Mouse (Mus musculus) kidney, embryonic 16.5 days (tissue): ENCODE results near the gene Trove2. TPM values are rescaled to one million over a fixed set of nuclear protein-coding genes. Genes with fewer than 3 reads are reported as not detected.

Source experiments
- ATAC-seq: fragments of 200-750 bp; cut with Nextera tagmentation; 2 replicates; pipeline ENCODE4 v1.8.0; 2017; ENCODE audit warnings: moderate TSS enrichment; ENCODE audit not compliant: low FRiP score, low TSS enrichment
- H3K27ac ChIP-seq: fragments of 300-500 bp; sonication (generic); 2 replicates; pipeline ENCODE4 v1.5.1; 2014; ENCODE audit warnings: low read length
- H3K27me3 ChIP-seq: fragments of 300-500 bp; sonication (generic); 2 replicates; pipeline ENCODE4 v1.6.1; 2014; ENCODE audit warnings: low read length, control low read depth, mixed read lengths; ENCODE audit not compliant: insufficient read depth
- H3K36me3 ChIP-seq: fragments of 300-500 bp; sonication (generic); 2 replicates; pipeline ENCODE4 v1.6.1; 2014; ENCODE audit warnings: low read length, control low read depth, mixed read lengths; ENCODE audit not compliant: insufficient read depth
- H3K4me1 ChIP-seq: fragments of 300-500 bp; sonication (generic); 2 replicates; pipeline ENCODE4 v1.6.1; 2014; ENCODE audit warnings: low read length, control low read depth, mixed read lengths; ENCODE audit not compliant: insufficient read depth
- H3K4me2 ChIP-seq: fragments of 300-500 bp; sonication (generic); replicated peaks from 2 replicates; pipeline ENCODE4 v1.6.1; 2014; ENCODE audit warnings: low read depth, low read length
- H3K4me3 ChIP-seq: fragments of 300-500 bp; sonication (generic); 2 replicates; pipeline ENCODE4 v1.5.1; 2014; ENCODE audit warnings: mild to moderate bottlenecking, low read length
- H3K9ac ChIP-seq: fragments of 300-500 bp; sonication (generic); replicated peaks from 2 replicates; pipeline ENCODE4 v1.6.1; 2014; ENCODE audit warnings: low read length
- H3K9me3 ChIP-seq: fragments of 300-500 bp; sonication (generic); 2 replicates; pipeline ENCODE4 v1.6.1; 2016; ENCODE audit warnings: low read length, control low read depth
- WGBS: fragments of 180-500 bp; shearing (Covaris S2); extraction: QIAGEN DNeasy Blood & Tissue Kit; methylation state at CpG from one replicate; pipeline ENCODE4 v1.1.7; 2014; 5-methylcytosine and 5-hydroxymethylcytosine counted together
- polyA plus RNA-seq: library from polyadenylated mRNA; unstranded; fragments of >200 nt; fragmentation: Nextera tagmentation; extraction: Ambion mirVana; gene quantifications from 2 replicates; pipeline ENCODE4 v1.2.1, GENCODE M21; 2015

The Trove2 gene
- polyA plus RNA-seq, 1 experiment from 2014 or later, result 16.2 TPM

DNA sequence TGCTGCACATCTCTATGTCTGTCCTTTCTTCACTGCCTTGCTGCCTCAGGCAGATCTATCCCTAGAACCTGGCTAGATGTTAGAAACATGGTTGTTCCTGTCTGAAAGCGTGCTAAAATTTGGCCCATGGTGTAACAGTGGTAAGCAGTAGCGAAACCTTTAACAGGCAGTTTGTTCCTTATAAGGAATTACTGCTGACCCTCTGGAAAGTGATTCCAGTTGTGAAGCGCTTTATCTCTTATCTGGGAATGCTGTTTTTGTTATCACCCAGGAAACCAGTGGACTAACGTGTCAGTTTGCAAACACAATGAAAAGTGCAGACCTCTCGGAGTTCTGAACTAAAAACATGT lies 66.3 kb downstream of the Trove2 start:
- Histone ChIP-seq H3K4me2 (no peak overlapping the region), H3K4me3 (no peak overlapping the region), H3K27ac (no peak overlapping the region), H3K9me3 (no peaks in the 10 kb centered on the region), H3K9ac (no peak overlapping the region), H3K27me3 (no peaks in the 10 kb centered on the region), H3K4me1 (no peaks in the 10 kb centered on the region), H3K36me3 (no peaks in the 10 kb centered on the region)
- no peak for ATAC-seq
- 76% methylated on average over 5 of the region's 5 CpGs for WGBS

DNA sequence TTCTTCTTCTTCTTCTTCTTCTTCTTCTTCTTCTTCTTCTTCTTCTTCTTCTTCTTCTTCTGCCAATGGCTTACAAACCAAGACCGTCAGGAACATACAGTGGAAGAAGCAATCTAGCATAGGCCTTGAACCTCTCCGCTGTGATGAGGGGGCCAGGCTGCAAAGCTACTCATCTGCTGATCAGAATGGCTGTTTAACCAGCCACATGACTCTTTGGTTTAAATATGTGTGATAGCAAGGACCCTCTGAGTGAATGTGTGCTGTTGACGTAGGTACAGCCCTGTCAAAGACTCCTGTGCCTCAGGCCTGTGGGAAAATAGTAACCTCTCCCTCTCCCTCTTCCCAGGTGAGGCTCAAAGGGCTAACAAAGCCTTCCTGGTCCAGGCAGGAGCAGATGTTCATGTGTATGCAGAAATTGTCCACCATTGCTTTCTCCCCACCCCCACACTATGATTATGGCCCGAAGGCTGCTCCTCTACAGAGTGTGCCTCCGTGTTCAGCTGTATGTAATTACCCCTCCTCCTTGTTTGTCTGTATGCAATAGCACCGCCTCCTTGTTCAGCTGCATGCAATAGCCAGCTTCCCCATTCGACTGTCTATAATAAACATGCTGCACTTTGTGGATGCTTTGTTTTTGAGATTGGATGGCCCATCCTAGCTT lies 66.8 kb downstream of the Trove2 start:
- Histone ChIP-seq H3K4me3 (no peak overlapping the region), H3K27me3 (no peaks in the 10 kb centered on the region), H3K4me1 (no peaks in the 10 kb centered on the region), H3K9me3 (no peaks in the 10 kb centered on the region), H3K9ac (no peak overlapping the region), H3K4me2 (no peak overlapping the region), H3K27ac (no peak overlapping the region), H3K36me3 (no peaks in the 10 kb centered on the region)
- 81% methylated on average over 7 of the region's 7 CpGs for WGBS
- ATAC-seq, result no peak

DNA sequence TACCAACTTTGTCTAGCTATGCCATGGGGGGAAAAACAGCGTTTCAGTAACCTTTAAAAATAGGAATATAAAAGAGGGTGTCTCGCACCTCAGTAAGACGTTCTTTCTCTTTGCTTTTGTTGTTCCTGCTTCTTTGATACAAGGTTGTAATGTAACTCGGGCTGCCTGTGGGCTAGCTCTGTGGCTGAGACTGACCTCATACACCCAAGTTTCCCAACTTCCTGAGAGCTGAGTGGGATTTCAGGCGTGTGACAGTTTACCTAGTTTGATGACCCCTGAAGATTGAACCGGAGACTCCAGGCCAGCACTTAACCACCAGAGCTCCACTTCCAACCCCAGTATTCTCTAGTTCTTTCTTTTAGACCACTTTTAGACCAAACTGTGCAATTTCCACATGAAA lies 68.5 kb downstream of the Trove2 start:
- Histone ChIP-seq H3K4me2 (no peak overlapping the region), H3K27ac (no peak overlapping the region), H3K4me1 (no peaks in the 10 kb centered on the region), H3K4me3 (no peak overlapping the region), H3K36me3 (no peaks in the 10 kb centered on the region), H3K9me3 (no peaks in the 10 kb centered on the region), H3K27me3 (no peaks in the 10 kb centered on the region), H3K9ac (no peak overlapping the region)
- no peak for ATAC-seq
- 55% methylated on average over 6 of the region's 6 CpGs for WGBS

DNA sequence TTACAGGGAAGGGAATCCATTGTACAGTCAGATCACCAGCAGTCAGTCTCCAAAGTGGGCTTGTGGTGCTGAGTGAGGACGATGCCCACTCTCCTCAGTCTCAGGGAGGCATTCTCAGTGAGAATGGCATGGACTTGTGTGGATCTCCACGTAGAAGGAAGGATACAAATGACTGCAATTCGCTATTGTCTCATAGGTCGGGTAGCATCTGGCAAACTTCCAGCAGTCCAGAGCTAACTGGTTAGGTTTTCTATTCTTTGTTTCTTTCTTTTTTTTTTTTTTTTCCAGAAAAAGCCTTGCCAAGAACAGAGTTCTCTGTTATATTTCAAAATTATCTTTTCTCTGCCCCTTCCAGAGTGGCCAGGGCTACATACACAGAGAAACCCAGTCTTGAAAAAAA lies 69.9 kb downstream of the Trove2 start:
- H3K4me3 ChIP-seq, result no peak overlapping the region
- 77% methylated on average over 4 of the region's 4 CpGs for WGBS
- no peak for ATAC-seq

DNA sequence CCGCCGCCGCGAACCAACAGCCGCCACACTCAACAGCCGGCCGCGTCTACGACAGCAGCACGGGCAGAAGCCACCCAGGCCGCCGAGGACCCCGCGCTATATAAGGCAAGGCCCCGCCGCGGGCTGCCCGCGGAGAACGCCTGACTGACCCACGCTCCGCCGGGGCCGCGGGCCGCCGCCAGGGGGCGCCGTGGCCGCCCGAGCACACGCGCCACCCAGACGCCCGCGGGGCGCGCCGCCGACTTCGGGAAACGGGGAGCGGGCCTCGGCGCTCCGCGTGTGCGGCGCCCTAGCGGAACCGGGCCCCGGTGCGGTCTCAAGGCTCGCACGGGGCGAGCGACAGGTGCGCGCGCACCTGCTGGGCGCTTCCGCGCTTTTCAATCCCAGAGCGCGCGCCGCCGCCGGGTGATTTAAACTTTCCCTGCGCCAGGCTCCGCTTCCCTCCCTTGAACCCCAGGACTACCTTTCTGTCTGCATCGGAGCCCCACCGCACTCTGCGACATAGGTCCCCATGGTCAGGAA lies 74.1 kb downstream of the Trove2 start, which contains the start of gene Cdc73:
TSS of gene Cdc73 (minus strand) at position 153 of the 522 bp plus-strand sequence.
- 0% methylated on average over 62 of the region's 74 CpGs for WGBS
- H3K27me3 ChIP-seq, result no peaks in the 10 kb centered on the region
- H3K4me1 ChIP-seq, result 0 out of 2 replicates have a peak, but pooled peaks cover 3% of the 10 kb centered on the region

More for the DNA sequence above, 69.9 kb downstream of the Trove2 start:
- Histone ChIP-seq H3K4me1 (no peaks in the 10 kb centered on the region), H3K9ac (no peak overlapping the region), H3K36me3 (no peaks in the 10 kb centered on the region), H3K27ac (no peak overlapping the region), H3K27me3 (no peaks in the 10 kb centered on the region), H3K9me3 (no peaks in the 10 kb centered on the region), H3K4me2 (no peak overlapping the region)

DNA sequence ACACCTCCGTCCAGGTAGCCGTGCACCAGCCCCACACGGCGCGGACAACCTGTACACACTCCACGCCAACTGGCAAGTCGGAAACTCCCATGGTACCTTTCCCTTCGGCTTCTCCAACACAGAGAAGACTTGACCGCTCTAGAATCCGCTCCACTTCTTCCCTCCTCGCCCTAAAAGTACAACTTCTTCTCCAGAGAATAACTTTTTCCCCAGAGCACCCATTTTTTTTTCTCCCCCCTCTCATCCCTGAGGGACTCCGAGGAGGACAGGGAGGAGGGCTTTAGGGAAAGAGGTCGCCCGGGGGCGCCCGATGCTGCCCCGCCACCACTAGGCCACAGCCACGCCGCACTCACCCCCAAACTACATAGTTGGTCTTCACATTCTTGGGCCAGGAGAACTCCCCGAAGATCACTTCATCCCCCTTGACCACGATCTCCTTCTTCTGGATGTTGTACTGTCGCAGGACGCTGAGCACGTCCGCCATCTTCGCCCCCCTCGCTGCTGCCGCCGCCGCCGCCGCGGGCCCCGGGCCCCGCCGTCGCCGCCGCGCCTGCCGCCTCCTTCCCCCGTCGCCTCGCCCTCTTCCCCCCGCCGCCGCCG lies 74.6 kb downstream of the Trove2 start:
- H3K4me1 ChIP-seq, result 0 out of 2 replicates have a peak, but pooled peaks cover 3% of the 10 kb centered on the region
- H3K4me3 ChIP-seq, result peak overlapping the region; percentile 83
- H3K9me3 ChIP-seq, result no peaks in the 10 kb centered on the region
- H3K4me2 ChIP-seq, result peak overlapping the region; percentile 60
- H3K27ac ChIP-seq, result peak overlapping the region; percentile 93
- H3K36me3 ChIP-seq, result peaks cover 5% of the 10 kb centered on the region
- peak overlapping the region; percentile 89 for H3K9ac ChIP-seq
- ATAC-seq, result peak; percentile 73
- no peaks in the 10 kb centered on the region for H3K27me3 ChIP-seq
- under 1% methylated on average over 36 of the region's 48 CpGs for WGBS

More for the DNA sequence above, 74.1 kb downstream of the Trove2 start, which contains the start of gene Cdc73:
- H3K9me3 ChIP-seq, result no peaks in the 10 kb centered on the region
- peak; percentile 100 for ATAC-seq
- peak within 1 kb of the TSS; percentile 93 for H3K27ac ChIP-seq
- peaks cover 5% of the 10 kb centered on the region for H3K36me3 ChIP-seq
- peak within 1 kb of the TSS; percentile 83 for H3K4me3 ChIP-seq
- H3K9ac ChIP-seq, result peak within 1 kb of the TSS; percentile 89
- peak within 1 kb of the TSS; percentile 85 for H3K4me2 ChIP-seq

DNA sequence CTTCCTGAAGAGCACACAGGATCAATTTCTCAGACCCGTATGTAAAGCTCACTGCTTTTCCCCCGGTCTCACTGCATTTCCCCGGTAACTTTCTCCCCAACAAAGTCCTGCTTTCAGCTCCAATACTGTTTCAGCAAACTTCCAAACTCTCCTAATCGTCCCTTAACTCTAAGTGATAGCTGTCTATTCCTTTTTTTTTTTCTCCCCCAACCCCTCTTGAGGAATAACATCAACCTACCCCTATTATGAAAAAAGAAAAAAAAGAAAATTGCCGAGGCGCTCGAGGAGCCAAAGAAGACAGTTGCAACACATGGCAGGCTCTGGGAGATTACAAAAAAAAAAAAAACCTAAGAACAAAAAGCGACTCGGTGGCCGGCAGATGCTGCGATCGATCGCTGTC lies 75.1 kb downstream of the Trove2 start:
- ATAC-seq, result no peak
- Histone ChIP-seq H3K4me3 (peak overlapping the region; percentile 83), H3K9ac (peak overlapping the region; percentile 89), H3K27me3 (no peaks in the 10 kb centered on the region), H3K36me3 (peaks cover 5% of the 10 kb centered on the region), H3K4me1 (0 out of 2 replicates have a peak, but pooled peaks cover 3% of the 10 kb centered on the region), H3K27ac (peak overlapping the region; percentile 93), H3K4me2 (peak overlapping the region; percentile 60), H3K9me3 (no peaks in the 10 kb centered on the region)
- WGBS, result 1% methylated on average over 13 of the region's 13 CpGs

Other genes starting within 250 kb of the Trove2 start
- gene B3galt2, start 136.4 kb downstream of the Trove2 start, polyA plus RNA-seq, result 0.18 and 0.22 TPM in 2 replicates
- 11.5 and 18.5 TPM in 2 replicates for gene Cdc73, start 74.2 kb downstream of the Trove2 start, polyA plus RNA-seq
- gene Glrx2, start 60.7 kb downstream of the Trove2 start, polyA plus RNA-seq, result 76.0 and 85.4 TPM in 2 replicates
- 88.5 and 99.1 TPM in 2 replicates for gene Uchl5, start 204 bp upstream of the Trove2 start, polyA plus RNA-seq
- 26.0 and 33.2 TPM in 2 replicates for gene Rgs2, start 227.1 kb upstream of the Trove2 start, polyA plus RNA-seq